Mouse (Mus musculus) right cerebral cortex, postnatal 4 days (tissue): ENCODE measurements at regions not wholly inside any gene's neighbourhood (a gene's known extent, or its start where the extent isn't known, plus 50 kb on each side); places are given as distances from the start of the nearest gene placed in this dataset.
A peak's percentile ranks its signal among the peaks of the same experiment; 100 is the strongest.

Experiments
- DNase-seq: peaks from one replicate; pipeline ENCODE4 v3.0.0-alpha.2; 2022

DNA sequence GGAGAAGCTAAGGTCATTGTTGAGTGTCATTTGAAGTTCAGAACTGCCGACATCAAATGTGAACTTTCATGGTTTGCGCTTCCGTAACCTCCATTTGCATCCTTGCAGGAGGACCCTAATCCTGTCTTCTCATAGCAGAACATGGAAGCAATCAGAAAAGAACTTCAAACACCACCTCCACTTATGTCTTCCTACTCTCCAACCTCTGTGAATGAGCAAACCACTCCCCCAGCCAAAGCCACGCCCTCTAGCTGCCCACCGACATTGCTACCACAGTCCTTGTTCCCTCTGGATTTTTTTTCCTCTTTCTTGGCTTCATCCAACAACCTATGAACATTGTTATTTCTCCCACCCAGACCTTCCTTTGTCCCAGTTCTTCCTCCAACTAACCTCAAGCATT is 149.9 kb downstream of the Kdr start:
- no peak for DNase-seq

DNA sequence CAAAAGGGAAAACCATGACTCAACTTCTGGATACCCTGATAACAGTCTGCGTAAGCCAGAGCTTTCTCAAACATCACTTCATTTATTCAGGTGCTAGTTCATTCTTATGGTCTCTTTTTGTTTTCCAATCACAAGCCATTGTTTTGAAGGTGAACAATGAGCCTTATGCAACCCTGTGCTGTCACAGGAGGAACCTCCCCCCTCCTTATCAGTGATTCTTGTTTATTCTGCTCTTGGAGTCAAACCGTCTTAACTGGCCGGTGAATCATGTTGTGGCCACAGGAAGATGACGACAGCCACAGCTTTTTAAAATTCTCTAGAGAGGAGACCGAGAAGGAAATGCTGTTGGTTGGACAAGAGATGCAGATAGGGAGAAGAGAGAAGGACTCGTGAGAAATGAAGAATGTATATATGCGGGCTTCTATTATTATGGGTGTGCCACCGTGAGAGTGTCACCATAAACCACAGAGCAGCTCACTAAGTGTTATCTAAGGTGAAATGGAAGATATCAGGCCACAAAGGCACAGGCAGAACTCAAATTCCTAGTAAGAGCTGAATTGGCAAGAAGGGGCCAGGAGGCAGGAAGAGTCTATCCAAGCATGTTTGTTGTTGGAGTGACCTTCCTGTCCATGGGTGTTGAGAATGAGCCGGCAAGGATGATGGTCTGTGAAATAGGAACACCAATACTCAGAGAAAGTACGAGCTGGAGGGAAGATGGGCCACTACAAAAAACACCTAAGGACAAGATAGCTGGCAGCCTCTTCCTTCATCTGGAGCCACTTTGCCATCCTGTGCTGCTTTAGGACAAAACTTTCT is 151.8 kb downstream of the Kdr start:
- DNase-seq = no peak

DNA sequence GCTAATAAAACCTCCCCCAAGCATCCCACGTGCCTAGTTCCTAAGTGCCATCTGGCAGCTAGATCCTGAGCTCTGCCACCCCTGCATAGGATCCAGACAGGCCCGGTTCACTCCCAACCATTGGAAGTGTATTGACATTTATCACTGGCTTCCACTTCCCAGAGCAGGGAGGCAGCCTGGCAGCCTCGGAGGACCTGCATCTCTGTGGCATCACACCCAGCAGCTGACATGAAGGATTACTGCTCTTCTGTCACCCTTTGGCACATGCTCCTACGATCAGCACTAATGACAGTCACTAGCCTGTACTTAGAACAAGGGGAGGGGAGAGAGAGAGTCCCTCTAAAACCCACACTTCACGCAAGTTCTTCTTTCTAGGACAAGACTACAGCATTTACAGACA is 152.7 kb downstream of the Kdr start:
- DNase-seq = no peak

DNA sequence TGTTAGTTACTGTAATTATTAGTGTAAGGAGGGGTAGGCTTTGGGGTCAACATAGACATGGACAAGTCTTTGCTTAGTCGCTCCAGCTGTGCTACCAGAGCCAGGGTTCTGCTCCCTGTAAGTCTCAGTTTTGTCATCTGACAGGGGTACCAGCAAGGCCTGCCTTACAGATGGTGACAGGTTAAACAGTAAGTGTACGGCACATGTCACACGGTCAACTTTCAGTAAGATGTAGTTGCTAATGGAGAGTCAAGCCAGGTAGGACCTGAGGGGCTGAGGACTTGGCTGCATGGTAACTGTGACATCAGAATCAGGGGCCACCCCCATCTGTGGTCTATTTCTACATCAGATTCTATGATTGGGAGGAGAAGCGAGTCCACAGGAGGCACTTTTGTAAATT is 153.6 kb downstream of the Kdr start:
- DNase-seq = no peak

DNA sequence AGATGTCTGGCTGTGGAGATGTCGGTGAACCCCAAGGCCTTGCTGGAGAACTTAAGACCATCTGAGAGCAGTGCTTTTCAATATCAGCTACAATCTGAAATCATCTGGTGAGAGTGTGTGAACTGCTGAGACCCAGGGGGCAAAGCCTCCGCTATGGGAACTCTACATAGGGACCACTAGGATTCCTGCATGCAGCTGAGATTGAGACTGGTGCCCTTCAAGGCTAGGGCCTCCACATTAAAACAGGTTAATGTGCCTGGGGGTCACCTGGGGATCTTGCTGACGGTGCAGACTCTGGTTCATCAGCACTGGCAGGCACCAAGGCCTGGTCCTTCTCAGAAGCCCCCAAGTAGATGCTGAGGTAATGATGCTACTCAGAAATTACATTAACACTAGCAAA is 154.6 kb downstream of the Kdr start:
- no peak for DNase-seq

DNA sequence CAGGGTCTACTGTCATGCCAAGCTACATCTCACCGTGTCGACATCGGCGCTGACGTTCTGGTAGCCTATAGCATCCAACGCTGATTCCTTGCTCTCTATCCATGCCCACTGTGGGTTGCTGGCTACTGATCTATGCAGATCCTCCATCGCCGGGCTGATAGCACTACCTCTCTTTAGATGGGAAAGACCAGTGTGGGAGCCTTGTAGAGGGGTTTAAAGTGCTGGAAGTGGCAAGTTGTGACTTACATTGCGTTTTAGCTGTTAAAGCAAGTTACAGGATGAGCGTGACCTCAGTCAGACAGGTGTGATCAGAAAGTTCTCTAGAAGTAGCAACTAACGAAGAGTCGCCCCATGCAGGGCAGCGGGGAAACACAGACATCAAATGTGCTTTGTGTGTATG is 160.9 kb downstream of the Kdr start:
- no peak for DNase-seq

DNA sequence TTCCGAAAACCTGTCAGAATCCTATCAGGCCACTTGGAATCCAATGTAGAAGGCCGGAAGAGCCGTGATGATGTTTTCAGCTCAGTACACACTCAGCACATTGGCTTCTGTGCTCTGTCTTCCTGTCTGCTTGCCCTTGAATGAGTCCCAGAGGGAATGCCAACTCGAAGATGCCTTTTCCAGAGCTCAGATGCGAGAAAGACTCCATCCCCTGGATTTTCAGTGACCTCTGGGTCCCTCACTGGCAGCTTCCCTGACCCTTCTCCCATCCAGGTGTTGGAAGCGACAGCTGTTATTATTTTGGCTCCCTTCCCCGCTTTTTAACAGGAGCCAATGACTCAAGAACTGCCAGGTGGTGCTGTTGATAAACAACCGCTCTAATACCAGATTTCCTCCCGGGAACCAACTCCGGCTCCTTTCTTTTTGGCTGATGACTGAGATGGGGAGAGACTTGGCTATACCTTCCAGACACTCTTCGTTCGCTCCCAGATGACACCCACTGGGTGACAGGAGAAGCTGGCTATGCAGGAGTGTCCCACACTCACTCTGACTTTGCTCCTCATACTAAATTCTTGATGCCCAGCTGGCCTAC is 163.8 kb downstream of the Kdr start:
- no peak for DNase-seq

DNA sequence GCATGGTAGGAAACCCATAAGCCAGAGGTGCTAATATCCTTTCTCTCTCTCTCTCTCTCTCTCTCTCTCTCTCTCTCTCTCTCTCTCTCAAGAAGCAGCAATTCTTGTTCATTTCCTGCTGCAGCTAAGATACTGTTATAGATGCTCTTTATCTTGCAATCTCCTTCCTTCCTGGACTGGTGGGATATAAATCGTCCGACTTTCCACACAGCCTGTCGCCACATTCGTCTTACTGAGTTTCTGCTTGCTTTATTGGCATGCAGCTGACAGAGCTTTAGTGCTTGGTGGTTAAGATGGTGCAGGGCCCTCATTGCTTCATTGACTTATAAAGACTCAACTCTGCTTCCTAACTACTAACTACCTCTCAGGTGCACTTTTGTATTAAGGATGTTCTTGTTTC is 165.6 kb downstream of the Kdr start:
- no peak for DNase-seq

DNA sequence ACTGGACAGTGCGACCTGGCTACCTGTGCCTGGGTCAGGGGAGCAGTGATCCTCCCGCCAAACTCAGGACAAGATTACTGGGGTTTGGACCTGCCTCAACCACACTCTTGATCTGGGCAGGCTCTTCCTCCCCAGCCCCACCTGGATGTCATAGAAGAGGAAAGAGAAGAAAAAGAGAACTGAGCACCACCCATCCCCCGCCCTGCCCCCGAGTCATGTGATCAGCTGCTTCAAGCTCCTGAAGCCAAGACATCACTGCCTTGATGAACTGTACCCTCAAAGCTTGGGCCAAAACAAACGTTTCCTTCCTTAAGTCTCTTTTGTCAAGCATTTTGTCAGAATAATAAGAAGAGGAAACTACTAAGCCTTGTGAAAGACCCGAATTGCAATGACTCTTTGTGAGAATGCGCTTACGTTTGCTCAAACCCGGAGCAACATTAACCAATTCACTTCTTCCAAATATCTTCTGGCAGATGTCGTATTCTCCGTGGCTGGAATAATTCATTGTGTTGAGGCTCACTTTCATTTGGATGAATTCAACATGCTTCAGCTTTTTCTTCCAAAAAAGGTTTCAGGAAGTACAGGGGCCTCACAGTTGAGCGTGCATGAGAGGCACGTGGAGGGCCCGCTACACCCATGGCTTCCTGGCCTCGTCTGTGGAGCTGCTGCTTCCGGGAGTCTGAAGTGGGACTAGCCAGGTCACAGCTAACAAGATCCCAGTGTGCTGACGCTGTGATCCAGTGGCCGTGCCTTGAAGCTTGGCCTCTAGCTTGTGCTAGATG is 169.5 kb downstream of the Kdr start:
- DNase-seq = peak; percentile 8

DNA sequence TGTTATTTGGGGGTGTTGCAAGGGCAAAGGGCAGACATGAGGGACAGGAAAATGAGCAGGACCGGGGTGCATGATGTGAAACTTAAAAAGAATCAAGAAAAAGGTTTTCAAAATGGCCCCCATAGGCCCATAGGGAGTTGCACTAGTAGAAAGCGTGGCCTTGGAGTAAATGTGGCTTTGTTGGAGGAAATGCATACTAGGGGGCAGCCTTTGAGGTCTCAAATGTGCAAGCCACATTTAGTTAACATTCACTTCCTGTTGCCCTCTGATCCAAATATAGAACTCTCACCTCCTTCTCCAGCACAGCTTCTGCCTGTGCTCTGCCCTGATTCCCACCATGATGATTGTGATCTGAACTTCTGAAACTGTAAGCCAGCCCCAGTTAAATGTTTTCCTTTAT is 173.2 kb downstream of the Kdr start:
- DNase-seq = no peak

DNA sequence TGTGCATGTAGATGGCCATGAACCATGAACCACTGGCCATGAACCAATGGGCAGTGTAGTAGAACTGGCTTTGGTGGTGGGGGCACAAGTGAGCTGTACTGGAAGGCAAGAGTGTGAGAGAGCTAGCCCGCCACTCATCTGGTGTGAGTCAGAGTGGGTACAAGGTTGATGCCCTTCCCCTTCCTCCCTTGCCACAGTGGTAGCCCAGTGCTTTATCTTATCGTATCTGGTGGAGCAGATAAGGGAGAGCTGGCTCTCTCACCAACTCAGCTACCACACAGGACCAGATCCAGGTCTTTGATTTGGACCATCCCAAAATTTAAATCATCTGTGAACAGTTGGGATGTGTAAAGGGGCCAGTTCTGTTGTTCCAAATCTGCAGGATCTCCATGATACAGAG is 173.9 kb downstream of the Kdr start:
- DNase-seq = no peak

DNA sequence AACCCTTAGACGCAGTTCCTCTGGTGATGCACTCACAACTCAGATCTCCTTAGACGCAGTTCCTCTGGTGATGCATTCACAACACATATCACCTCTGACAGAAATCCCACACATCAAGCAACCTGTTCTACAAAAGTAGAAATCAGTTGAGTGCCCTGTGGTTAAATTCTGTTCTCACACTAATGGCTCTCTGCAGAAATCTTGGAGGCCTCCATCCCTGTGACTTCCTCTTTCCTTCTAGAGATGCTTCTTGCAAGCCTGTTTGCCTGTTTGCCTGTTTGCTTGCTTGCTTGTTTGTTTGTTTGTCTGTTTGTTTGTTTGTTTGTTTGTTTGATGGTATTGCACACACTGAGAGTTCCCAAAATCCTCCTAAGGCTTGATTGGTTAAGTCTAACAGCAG is 175.2 kb downstream of the Kdr start:
- DNase-seq = no peak

DNA sequence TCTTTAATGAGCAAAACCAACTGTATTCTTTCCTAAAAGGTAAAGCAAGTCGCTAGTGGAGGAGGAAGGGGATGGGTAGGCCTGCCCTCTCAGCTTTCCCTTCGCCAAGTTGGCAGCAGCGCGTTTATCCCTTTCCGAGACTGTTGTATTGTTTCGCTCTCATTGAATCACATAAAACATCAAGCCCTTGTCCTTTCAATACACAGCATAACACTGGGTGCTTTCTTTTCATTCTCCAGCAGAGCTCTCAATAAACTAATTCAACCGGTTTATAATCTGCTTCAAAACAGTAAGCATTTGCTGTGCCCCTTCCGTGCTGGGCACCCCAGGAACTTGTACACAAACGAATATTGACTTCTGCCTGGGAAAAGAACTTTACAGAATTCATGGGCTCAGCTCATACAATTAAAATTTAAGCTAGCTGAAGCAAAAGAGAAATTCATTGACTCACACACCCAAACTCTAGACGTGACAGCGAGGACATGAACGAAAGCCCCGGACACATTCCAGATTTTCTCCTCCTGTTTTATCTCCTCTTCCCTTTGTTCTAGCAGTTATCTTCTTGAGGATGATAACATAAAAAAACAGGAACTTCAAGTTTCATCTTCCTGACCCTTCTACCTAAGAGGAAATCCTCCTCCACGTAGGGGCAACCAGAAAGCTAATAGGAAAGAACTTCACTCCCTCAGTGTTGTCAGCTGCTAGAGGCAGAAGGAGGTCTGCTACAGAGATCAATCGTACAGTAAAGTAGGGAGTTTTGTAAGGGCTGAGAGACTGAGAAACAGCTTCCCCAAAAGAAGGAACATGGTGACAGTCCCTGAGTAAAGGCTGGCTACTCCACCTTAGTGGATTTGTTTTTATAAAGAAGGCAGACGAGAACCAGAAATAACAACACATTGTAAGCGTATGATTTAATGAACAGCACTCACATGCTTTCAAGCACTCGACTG is 177.9 kb downstream of the Kdr start:
- no peak for DNase-seq

DNA sequence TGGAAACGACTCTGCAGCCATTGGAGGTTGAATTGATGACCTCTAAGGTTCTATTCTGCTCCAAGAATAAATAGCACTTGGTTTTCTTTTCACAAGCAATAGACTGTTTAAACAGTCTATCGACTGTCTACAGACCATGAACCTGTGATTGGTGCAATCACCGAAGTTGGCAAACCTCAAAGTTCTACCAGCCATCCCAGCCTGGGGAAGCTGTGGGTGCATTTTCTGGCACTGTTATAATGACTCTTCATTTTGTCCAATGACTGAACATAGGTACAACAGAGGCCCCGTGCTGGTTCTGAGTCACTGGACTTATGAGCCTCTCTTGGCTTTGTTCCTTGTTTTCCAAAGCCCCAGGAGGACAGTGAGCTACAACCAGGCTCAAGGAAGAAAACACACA is 178.6 kb downstream of the Kdr start:
- DNase-seq = no peak

DNA sequence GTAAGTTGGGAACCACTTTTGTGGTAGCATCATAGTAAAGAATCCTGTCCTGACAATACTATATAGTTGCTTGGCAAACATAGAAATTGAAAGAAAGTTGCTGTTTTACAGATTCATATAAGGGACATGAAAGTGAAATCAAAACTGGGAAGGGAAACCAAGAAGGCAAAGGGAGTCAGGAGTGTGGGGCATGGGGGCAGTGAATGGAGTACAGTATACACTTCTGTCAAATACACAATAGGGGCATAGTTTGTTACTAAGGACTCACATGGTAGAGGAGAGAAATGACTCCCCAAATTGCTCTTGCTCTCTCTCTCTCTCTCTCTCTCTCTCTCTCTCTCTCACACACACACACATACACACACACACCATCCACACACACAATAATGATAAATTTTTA is 185.1 kb downstream of the Kdr start:
- DNase-seq = no peak

DNA sequence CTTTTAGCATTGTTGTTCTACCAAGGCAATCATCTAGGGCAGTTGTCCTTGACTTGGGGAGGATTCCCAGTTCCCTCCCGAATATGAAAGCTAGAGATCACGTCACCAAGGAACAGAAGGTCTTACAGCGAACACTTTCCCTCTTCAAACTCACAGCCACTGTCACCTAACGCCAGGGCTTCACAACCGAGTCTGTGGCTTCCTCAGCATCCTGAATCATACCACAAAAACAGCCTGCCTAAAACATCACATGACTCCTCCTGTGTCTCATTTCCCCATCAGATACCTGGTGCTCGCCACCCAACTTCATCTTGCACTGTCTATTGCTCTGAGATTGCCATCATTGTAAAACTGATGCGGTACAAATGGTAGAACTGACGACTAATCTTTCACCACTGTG is 186.5 kb downstream of the Kdr start:
- no peak for DNase-seq

DNA sequence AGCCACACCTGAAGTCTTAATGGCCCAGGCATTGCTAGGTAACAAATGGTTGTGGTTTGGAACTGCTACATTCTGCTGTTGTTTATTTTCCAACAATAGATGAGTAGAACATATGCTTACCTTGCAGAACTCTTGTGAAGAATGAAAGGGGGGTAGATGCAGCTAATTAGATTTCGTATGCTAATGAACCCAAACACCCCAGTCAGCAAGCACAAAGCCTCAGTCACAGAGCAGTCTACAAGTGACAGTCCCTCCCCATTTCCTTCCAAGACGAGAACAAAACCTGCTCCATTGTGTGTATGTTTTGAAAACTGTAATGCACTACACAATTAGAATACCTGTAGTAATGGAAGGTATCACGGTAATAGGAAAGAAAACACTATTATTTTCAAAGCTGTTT is 190.2 kb downstream of the Kdr start:
- DNase-seq = no peak

DNA sequence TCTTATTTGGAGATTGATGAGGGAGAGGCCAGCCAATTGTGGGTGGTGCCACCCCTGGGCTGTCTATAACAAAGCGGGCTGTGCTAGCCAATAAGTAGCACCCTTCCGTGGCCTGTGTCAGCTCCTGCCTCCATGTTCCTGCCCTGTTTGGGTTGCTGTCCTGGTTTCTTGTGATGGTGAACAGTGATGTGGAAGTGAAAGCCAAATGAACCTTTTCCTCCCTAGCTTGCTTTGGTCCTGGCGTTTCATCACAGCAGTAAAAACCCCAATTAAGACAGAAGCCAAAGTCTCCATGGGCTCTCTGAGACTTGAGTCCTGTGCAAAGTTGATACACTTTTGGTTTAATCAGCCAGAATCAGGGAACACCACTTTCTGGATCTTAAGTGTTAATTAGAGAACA is 192.1 kb downstream of the Kdr start:
- DNase-seq = no peak

DNA sequence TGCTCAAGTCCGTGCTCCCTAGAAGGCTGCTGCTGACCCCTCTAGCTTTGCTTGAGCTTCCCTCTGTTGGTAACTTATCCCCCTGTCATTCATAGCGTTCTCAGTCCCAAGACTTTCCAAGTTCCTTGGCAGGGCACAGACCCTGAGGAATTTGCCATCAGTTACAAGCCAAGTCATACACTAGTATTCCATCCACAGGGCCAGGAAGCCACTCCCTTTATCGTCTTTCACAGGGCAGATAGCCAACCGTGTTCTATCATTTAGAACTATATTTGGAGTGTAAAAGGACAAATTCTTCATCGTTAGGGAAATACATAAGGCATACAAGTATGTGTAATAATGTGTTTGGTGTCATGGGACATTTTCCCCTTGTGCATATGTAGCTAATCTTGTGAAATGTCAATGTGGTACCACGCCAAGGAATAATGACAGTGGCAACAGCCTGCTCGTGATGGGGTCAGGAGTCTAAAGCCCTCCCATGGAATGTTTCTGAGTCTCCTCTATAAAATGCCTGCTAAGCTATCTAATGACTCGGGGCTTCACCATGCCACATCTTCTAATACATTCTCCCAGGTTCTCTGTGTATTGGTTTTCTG is 193.2 kb downstream of the Kdr start:
- DNase-seq = no peak

DNA sequence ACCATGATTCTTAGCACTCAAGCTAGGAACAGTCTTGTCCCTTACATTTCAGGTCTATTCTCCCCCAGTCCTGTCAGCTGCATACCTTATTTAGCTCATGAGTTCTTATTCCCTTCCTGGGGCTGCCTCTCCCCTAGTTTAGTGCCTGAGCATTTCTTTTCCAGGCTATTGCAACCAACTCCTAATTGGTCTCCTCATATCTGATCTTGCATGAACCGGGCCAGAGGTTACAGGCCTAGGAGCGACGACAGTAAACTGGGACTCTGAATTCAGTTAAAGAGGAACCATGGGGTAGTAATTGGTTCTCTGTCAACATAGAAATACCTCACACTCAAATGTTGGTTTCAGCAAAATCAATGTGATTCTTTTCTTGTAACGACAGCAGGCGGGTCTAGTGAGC is 195.9 kb downstream of the Kit start:
- no peak for DNase-seq

DNA sequence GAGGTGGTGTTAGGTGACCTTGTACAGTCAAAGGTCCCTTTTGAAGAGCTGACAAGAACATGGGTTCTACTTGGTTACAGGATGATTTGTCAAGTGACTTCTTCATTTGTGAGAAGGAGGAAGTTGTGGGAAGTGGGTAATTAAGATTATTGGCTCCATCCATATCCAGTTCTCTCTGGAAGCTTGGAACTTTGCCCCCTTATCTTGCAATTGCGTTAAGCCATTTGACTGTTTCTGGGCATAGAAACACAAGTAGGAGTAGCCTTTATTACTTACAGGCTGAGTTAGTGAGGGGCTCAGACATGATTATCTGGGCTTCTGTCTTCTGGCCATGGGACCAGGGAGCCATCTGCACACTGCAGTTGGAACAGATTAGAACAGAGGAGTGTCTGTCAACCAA is 192.5 kb downstream of the Kit start:
- DNase-seq = no peak

DNA sequence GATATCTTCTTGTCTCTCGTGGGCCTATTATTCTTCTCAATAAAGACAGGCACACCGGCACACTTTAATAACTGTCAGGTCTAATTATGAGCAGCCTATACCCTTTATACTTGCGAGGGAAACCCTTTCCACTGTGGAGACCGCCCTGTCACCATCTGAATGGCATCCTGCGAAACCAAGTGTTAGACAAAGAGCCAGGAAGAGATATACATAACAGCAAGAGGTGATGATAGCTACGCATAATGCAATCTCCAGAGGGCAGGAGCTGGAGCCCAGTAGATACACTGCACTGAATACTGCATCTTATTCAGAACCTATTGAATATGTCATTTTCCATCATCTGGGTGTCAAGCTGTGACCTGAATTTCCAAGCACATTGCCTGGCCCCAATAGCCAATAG is 187.7 kb downstream of the Kit start:
- DNase-seq = no peak
